Comparison of ENCODE assay signal across 15 mouse cellular contexts in the genomic region with DNA sequence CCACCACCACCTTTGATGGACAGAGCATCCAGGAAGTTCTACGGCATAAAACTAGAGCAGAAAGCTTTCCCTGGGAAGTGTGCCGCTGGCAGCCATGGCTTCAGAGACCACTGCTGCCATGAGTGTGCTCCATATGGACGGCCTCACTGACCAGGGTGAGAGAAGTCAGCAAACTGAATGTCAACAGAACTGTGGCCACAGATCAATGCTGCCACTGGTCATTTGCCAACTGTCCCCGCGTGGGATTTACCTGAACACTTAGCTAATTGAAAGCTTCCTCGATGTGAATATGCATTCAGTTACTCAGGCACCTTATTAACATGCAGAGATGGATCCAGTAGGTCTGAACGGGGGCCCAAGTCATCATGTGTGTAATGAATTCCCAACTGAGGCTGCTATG.
"Had no signal": no experiment of that assay in that cellular context is flagged by ENCODE, and none has a peak within 500 bp of the region (broad histone marks: within the 10 kb centered on the region; RNA-seq: fewer than 3 reads in every experiment).

No protein-coding gene starts in this region.

- H3K27ac ChIP-seq: neural tube, embryonic 15.5 days; stomach, embryonic 15.5 days; stomach, postnatal 0 days had no signal

- DNase-seq: retina, postnatal 1 day; right cerebral cortex, adult 18-20 months; right cerebral cortex, postnatal 14 days; right cerebral cortex, postnatal 25 days; right cerebral cortex, postnatal 4 days; spleen, adult 18-20 months; thymus, adult 18-20 months; thymus, adult 2 months; thymus, postnatal 14 days; thymus, postnatal 25 days; thymus, postnatal 36 days; thymus, postnatal 4 days had no signal

- H3K4me2 ChIP-seq: neural tube, embryonic 15.5 days; stomach, embryonic 15.5 days had no signal

- H3K4me3 ChIP-seq: neural tube, embryonic 15.5 days; stomach, embryonic 15.5 days had no signal

- H3K9me3 ChIP-seq: neural tube, embryonic 15.5 days; stomach, embryonic 15.5 days had no signal

- H3K4me1 ChIP-seq: neural tube, embryonic 15.5 days; stomach, embryonic 15.5 days had no signal

- H3K9ac ChIP-seq: neural tube, embryonic 15.5 days; stomach, embryonic 15.5 days had no signal

- H3K27me3 ChIP-seq: neural tube, embryonic 15.5 days; stomach, embryonic 15.5 days had no signal
